Mouse (Mus musculus): Measurements from ENCODE around the gene Hexim1. TPM values are rescaled to one million over a fixed set of nuclear protein-coding genes. Genes with fewer than 3 reads are reported as not detected.

Hexim1 gene
- polyA plus RNA-seq, 1 experiment from 2014 or later = 4.7 TPM

GRCm38 (mm10) chr11:103160738-103161137 is 44.7 kb downstream of the Hexim1 start:
- H3K9me3 ChIP-seq (ENCODE audit: control insufficient read depth, low read length) = no peaks in the 10 kb centered on the region
- 92% methylated on average over 11 of the region's 11 CpGs for WGBS
- no peaks in the 10 kb centered on the region for H3K36me3 ChIP-seq (ENCODE audit: control insufficient read depth, insufficient read depth, low read length)
- no peak overlapping the region for H3K27ac ChIP-seq (ENCODE audit: low read depth, low read length)
- peaks cover 5% of the 10 kb centered on the region; the same call in 1 of the 2 replicates for H3K4me1 ChIP-seq (ENCODE audit: control insufficient read depth, insufficient read depth, low read depth, low read length)
- no peak overlapping the region for H3K4me2 ChIP-seq (ENCODE audit: low read length)
- ATAC-seq = no peak
- H3K27me3 ChIP-seq (replicated peaks; ENCODE audit: control insufficient read depth, insufficient read depth, low read length) = no peaks in the 10 kb centered on the region
- H3K4me3 ChIP-seq (ENCODE audit: low read length) = no peak overlapping the region
- no peak overlapping the region for H3K9ac ChIP-seq (ENCODE audit: low read depth, low read length)

- H3K4me2 ChIP-seq (ENCODE audit: low read length) = no peak overlapping the region
- no peak for ATAC-seq
- no peaks in the 10 kb centered on the region for H3K36me3 ChIP-seq (ENCODE audit: control insufficient read depth, insufficient read depth, low read length)
- H3K9me3 ChIP-seq (ENCODE audit: control insufficient read depth, low read length) = no peaks in the 10 kb centered on the region
- no peak overlapping the region for H3K27ac ChIP-seq (ENCODE audit: low read depth, low read length)
- WGBS = 75% methylated on average over 7 of the region's 7 CpGs
- H3K4me3 ChIP-seq (ENCODE audit: low read length) = no peak overlapping the region
- peaks cover 5% of the 10 kb centered on the region; the same call in 1 of the 2 replicates for H3K4me1 ChIP-seq (ENCODE audit: control insufficient read depth, insufficient read depth, low read depth, low read length)
- H3K9ac ChIP-seq (ENCODE audit: low read depth, low read length) = no peak overlapping the region
- no peaks in the 10 kb centered on the region for H3K27me3 ChIP-seq (replicated peaks; ENCODE audit: control insufficient read depth, insufficient read depth, low read length)
Observed at GRCm38 (mm10) chr11:103161449-103161848, 45.4 kb downstream of the Hexim1 start.

GRCm38 (mm10) chr11:103162132-103162531 is 46.1 kb downstream of the Hexim1 start:
- Histone ChIP-seq H3K27ac (ENCODE audit: low read depth, low read length) (no peak overlapping the region), H3K36me3 (ENCODE audit: control insufficient read depth, insufficient read depth, low read length) (no peaks in the 10 kb centered on the region), H3K9ac (ENCODE audit: low read depth, low read length) (no peak overlapping the region), H3K9me3 (ENCODE audit: control insufficient read depth, low read length) (no peaks in the 10 kb centered on the region), H3K4me1 (ENCODE audit: control insufficient read depth, insufficient read depth, low read depth, low read length) (peaks cover 5% of the 10 kb centered on the region; the same call in 1 of the 2 replicates), H3K4me3 (ENCODE audit: low read length) (no peak overlapping the region), H3K4me2 (ENCODE audit: low read length) (no peak overlapping the region), H3K27me3 (replicated peaks; ENCODE audit: control insufficient read depth, insufficient read depth, low read length) (no peaks in the 10 kb centered on the region)
- WGBS = 89% methylated on average over 5 of the region's 5 CpGs
- ATAC-seq = no peak

GRCm38 (mm10) chr11:103164391-103164790 is 48.4 kb downstream of the Hexim1 start:
- no peaks in the 10 kb centered on the region for H3K9me3 ChIP-seq (ENCODE audit: control insufficient read depth, low read length)
- peaks cover 6% of the 10 kb centered on the region for H3K4me1 ChIP-seq (ENCODE audit: control insufficient read depth, insufficient read depth, low read depth, low read length)
- 36% methylated on average over 10 of the region's 10 CpGs for WGBS
- H3K4me3 ChIP-seq (ENCODE audit: low read length) = no peak overlapping the region
- H3K4me2 ChIP-seq (ENCODE audit: low read length) = no peak overlapping the region
- no peak overlapping the region for H3K9ac ChIP-seq (ENCODE audit: low read depth, low read length)
- H3K27me3 ChIP-seq (replicated peaks; ENCODE audit: control insufficient read depth, insufficient read depth, low read length) = no peaks in the 10 kb centered on the region
- H3K36me3 ChIP-seq (ENCODE audit: control insufficient read depth, insufficient read depth, low read length) = no peaks in the 10 kb centered on the region
- no peak overlapping the region for H3K27ac ChIP-seq (ENCODE audit: low read depth, low read length)
- no peak for ATAC-seq

GRCm38 (mm10) chr11:103168690-103169390 is 52.8 kb downstream of the Hexim1 start:
- Histone ChIP-seq H3K27me3 (replicated peaks; ENCODE audit: control insufficient read depth, insufficient read depth, low read length) (no peaks in the 10 kb centered on the region), H3K36me3 (ENCODE audit: control insufficient read depth, insufficient read depth, low read length) (no peaks in the 10 kb centered on the region), H3K4me3 (ENCODE audit: low read length) (no peak overlapping the region), H3K9me3 (ENCODE audit: control insufficient read depth, low read length) (no peaks in the 10 kb centered on the region), H3K27ac (ENCODE audit: low read depth, low read length) (peak overlapping the region; percentile 30; the same call in 1 of the 2 replicates), H3K4me1 (ENCODE audit: control insufficient read depth, insufficient read depth, low read depth, low read length) (peaks cover 23% of the 10 kb centered on the region), H3K9ac (ENCODE audit: low read depth, low read length) (no peak overlapping the region), H3K4me2 (ENCODE audit: low read length) (no peak overlapping the region)
- 25% methylated on average over 9 of the region's 9 CpGs for WGBS
- ATAC-seq = no peak

Other genes with a start within 250 kb of the Hexim1 start
- gene Eftud2, start 235.2 kb upstream of the Hexim1 start, polyA plus RNA-seq (2015; fragmentation: Nextera tagmentation; extraction: Ambion mirVana) = 127 and 140 TPM in 2 replicates
- gene Ccdc103, start 235.0 kb upstream of the Hexim1 start, polyA plus RNA-seq (2015; fragmentation: Nextera tagmentation; extraction: Ambion mirVana) = 2.2 and 2.5 TPM in 2 replicates
- gene Fam187a, start 231.1 kb upstream of the Hexim1 start, polyA plus RNA-seq (2015; fragmentation: Nextera tagmentation; extraction: Ambion mirVana) = not detected in 2 replicates
- 4.8 and 15.5 TPM in 2 replicates for gene Gfap, start 215.3 kb upstream of the Hexim1 start, polyA plus RNA-seq (2015; fragmentation: Nextera tagmentation; extraction: Ambion mirVana)
- gene Kif18b, start 191.1 kb upstream of the Hexim1 start, polyA plus RNA-seq (2015; fragmentation: Nextera tagmentation; extraction: Ambion mirVana) = 2.0 and 2.3 TPM in 2 replicates
- gene C1ql1, start 169.5 kb upstream of the Hexim1 start, polyA plus RNA-seq (2015; fragmentation: Nextera tagmentation; extraction: Ambion mirVana) = 9.0 and 9.9 TPM in 2 replicates
- gene Nmt1, start 88.0 kb upstream of the Hexim1 start, polyA plus RNA-seq (2015; fragmentation: Nextera tagmentation; extraction: Ambion mirVana) = 28.8 and 30.4 TPM in 2 replicates
- gene Dcakd, start 87.9 kb upstream of the Hexim1 start, polyA plus RNA-seq (2015; fragmentation: Nextera tagmentation; extraction: Ambion mirVana) = 132 and 192 TPM in 2 replicates
- gene Plcd3, start 14.6 kb upstream of the Hexim1 start, polyA plus RNA-seq (2015; fragmentation: Nextera tagmentation; extraction: Ambion mirVana) = 4.7 and 4.9 TPM in 2 replicates
- 14.2 and 16.4 TPM in 2 replicates for gene Acbd4, start 14.5 kb upstream of the Hexim1 start, polyA plus RNA-seq (2015; fragmentation: Nextera tagmentation; extraction: Ambion mirVana)
- 27.7 and 30.2 TPM in 2 replicates for gene Hexim2, start 16.2 kb downstream of the Hexim1 start, polyA plus RNA-seq (2015; fragmentation: Nextera tagmentation; extraction: Ambion mirVana)
- gene Fmnl1, start 54.9 kb downstream of the Hexim1 start, polyA plus RNA-seq (2015; fragmentation: Nextera tagmentation; extraction: Ambion mirVana) = 7.6 and 8.6 TPM in 2 replicates
- 1.9 and 3.0 TPM in 2 replicates for gene 1700023F06Rik, start 92.3 kb downstream of the Hexim1 start, polyA plus RNA-seq (2015; fragmentation: Nextera tagmentation; extraction: Ambion mirVana)
- gene Spata32, start 102.2 kb downstream of the Hexim1 start, polyA plus RNA-seq (2015; fragmentation: Nextera tagmentation; extraction: Ambion mirVana) = 0.99 and 1.3 TPM in 2 replicates
- gene Map3k14, start 151.2 kb downstream of the Hexim1 start, polyA plus RNA-seq (2015; fragmentation: Nextera tagmentation; extraction: Ambion mirVana) = 4.6 and 4.7 TPM in 2 replicates
- 4.8 and 5.6 TPM in 2 replicates for gene Arhgap27, start 247.5 kb downstream of the Hexim1 start, polyA plus RNA-seq (2015; fragmentation: Nextera tagmentation; extraction: Ambion mirVana)